Mouse (Mus musculus): ENCODE measurements around the gene Nfkbil1.

GRCm38 (mm10) chr17:35278049-35278448, 42.5 kb upstream of the Nfkbil1 start:
- TF ChIP-seq POLR2A (IDR thresholded peaks at IDR 0.05; ENCODE audit: control insufficient read depth, low read depth, low read length) (no peak), CTCF (IDR thresholded peaks at IDR 0.05; ENCODE audit: control insufficient read depth, insufficient read depth, insufficient replicate concordance, low read depth, low read length) (no peak)
